In the genomic region with DNA sequence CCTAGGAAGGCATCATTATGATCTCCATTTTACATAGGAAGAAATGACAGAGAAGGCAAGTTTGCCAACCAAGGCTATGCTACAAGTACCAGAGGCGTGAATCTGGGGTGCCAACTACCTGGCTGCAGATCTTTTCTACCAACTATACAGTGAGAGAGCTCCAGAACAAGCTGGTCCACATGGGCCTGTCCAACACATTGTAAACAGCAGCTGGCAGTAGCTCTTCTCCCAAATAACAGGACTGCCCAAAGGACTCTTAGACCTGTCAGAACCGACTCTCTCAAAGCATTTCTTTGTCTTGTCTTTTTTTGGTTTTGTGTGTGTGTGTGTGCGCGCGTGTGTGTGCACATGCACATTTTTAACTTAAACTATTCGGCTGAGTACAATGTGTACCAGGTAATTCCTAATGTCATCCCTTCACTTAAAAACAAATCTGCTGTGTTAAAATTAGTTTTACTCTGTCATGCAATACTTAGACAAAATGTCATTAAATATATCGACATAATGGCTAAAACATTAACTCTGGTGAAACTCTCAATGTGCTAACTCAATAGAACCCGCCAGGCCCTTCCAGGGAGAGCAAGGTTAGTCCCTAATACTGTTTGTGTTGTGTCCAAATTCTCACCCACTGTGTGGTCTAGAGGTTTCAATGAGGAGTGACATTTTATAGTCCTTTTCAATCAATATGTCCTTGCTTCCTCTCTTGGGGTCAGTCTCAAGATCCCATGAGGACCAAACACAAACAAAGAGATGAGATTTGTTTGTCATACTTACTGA, we compare ENCODE assay signal across 19 mouse cellular contexts.
"Had no signal": no experiment of that assay in that cellular context is flagged by ENCODE, and none has a peak within 500 bp of the region (broad histone marks: within the 10 kb centered on the region; RNA-seq: fewer than 3 reads in every experiment).

No protein-coding gene starts in this region.

- H3K27ac ChIP-seq: limb, embryonic 12.5 days; lung, embryonic 15.5 days; midbrain, embryonic 10.5 days; midbrain, embryonic 13.5 days; neural tube, embryonic 13.5 days; stomach, postnatal 0 days had no signal

- DNase-seq: kidney, adult 9 months; kidney, postnatal 14 days; kidney, postnatal 4 days; left cerebral cortex, postnatal 4 days; lung, adult 18-20 months; lung, postnatal 10 days; lung, postnatal 36 days; retina, postnatal 1 day; right cerebral cortex, postnatal 25 days had no signal

- H3K27me3 ChIP-seq: limb, embryonic 12.5 days; limb, embryonic 15.5 days; lung, embryonic 15.5 days; megakaryocyte, embryonic 14.5 days; midbrain, embryonic 13.5 days; neural tube, embryonic 13.5 days had no signal

- H3K4me1 ChIP-seq: megakaryocyte, embryonic 14.5 days had no signal

- H3K9me3 ChIP-seq: limb, embryonic 12.5 days; limb, embryonic 15.5 days; lung, embryonic 15.5 days; megakaryocyte, embryonic 14.5 days; midbrain, embryonic 10.5 days; midbrain, embryonic 13.5 days; neural tube, embryonic 13.5 days had no signal

- ATAC-seq: midbrain, embryonic 13.5 days; midbrain, embryonic 16.5 days had no signal

- H3K36me3 ChIP-seq: limb, embryonic 12.5 days; limb, embryonic 15.5 days; lung, embryonic 15.5 days; midbrain, embryonic 10.5 days; midbrain, embryonic 13.5 days; neural tube, embryonic 13.5 days had no signal

- H3K4me2 ChIP-seq: limb, embryonic 12.5 days; limb, embryonic 15.5 days; lung, embryonic 15.5 days; midbrain, embryonic 13.5 days; neural tube, embryonic 13.5 days had no signal

- H3K4me3 ChIP-seq: limb, embryonic 12.5 days; limb, embryonic 15.5 days; lung, embryonic 15.5 days; megakaryocyte, embryonic 14.5 days; midbrain, embryonic 10.5 days; midbrain, embryonic 13.5 days; myocyte; neural tube, embryonic 13.5 days had no signal

- H3K9ac ChIP-seq: limb, embryonic 12.5 days; limb, embryonic 15.5 days; lung, embryonic 15.5 days; midbrain, embryonic 13.5 days; neural tube, embryonic 13.5 days had no signal
